Mouse (Mus musculus) right cerebral cortex, adult 18-20 months (tissue): ENCODE results near the gene Dmac1.
"Not testable (repeated sequence)": the region's sequence is repeated elsewhere in the genome, so short reads cannot be mapped to it uniquely, and the experiment has no call there.

Experiments
- DNase-seq: peaks from one replicate; pipeline ENCODE4 v3.0.0; 2022; ENCODE audit warnings: mixed read lengths

Gene Dmac1

DNA sequence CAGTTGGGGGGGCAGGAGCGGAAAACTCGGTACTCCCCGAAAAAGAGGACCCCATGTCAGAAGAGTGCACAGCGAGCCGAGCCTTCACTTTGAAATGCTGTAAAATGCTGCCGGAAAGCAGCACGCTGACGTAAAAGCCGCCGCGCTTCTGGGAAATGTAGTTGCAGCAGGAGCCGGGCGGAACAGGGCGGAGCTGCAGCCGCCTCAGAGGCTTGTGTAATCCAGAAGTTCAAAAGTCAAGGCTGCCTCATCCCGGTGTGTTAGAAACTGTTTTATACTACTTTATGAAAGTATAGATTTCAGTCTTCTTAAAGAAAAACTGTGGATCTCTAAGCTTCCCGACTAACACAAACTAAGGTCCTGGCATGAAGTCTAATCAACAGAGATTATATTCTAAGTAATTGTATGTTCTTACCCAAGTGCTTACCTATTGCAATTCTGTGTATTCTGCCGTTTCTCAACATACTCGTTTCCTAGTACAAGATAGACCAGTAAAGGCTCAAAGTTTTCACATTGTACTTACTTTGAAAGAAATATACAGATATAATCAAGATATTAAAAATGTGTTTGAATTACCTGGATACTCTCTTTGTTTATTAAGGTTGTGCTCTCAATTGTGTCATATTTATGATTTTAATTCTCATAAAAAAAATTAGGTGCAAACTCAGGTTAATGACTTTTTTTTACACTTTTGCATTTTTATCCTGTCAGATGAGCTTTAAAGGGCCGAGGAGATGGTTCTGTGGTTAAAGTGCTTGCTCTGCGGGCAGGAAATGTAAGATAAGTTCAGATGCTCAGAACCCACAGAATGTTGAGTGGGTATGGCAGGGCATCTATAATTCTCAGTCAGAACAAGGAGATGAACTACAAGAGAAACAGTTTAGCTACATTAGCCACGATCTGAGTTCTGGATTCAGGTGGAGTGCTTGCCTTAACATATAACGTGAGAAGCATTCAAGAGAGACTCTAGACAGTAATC is at the start of gene Dmac1:
Gene Dmac1, minus strand, starts transcription at position 109 of the 979 bp plus-strand sequence.
- DNase-seq: peak; percentile 95

DNA sequence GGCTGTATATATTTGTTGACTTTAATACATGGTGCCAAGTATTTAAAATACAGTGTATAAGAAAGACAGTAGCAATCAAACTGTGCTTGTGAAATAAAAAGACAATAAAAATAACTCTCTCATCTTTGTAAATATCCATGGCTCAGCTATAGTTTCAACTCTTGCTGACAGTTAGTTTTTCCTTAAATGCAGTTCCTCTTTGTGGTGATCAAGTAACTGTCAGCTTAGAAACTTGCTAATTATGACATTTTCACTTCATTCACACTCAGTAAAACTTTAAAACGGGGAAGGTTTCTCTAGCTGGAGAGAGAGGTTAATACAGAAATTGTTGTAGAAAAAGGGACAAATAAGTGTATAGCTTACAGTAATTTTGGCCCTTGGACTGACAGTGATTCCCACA is 37.3 kb upstream of the Dmac1 start:
- no peak for DNase-seq

DNA sequence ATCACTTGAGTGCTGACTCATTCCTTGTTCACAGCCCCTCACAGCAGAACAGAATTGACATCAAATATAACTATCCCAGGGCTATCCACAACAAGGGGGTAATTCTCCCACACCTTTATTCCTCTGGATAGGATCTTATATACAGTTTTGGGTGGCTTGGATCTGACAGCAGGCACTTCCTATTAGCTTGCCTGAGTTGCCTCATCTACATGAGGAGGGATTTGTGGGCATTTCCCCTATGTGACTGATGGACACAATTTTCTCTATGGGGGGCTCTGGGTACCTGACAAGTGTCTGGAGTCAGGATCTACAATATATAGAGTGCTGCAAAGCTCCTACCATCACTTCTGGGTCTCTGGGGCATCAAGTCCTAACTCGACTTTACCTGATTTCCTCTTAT is 36.9 kb upstream of the Dmac1 start:
- DNase-seq: no peak

DNA sequence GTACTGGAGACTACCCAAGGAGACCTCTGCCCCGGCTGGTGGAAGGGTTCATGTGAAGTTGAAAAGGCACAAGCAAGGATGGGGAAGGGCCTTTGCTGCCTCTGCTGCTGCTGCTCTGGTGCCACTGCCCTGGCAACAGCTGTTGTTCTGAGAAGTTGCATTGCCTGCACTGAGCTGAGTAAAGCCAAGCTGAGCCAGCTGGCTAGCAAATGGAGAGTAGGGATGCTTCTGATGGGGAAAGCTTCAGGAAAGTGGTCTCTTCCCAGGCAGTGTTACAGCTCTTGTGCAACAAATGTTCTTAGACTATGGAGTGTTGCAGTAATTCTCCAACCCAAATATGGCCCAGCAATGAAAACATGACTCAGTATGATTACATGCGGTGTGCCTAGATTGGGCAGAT is 33.8 kb upstream of the Dmac1 start:
- no peak for DNase-seq

DNA sequence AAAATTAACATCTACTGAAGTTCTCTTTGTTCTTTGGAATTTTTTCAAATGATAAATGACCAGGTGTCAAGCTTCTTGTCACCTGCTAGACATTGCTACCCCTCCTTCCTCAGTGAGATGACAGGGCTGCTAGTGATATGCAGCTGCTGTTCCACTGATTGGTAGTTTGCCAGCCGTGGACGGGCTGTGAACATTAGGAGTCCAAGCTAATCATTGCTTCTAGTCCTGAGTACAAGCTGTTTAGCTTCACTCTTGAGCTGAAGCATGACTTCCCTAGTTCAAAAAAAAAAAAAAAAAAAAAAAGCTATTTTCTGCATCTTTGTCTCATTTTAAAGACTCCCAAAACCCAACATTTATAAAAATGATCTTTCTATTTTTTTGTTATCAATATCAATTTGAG is 33.2 kb upstream of the Dmac1 start:
- DNase-seq: no peak

DNA sequence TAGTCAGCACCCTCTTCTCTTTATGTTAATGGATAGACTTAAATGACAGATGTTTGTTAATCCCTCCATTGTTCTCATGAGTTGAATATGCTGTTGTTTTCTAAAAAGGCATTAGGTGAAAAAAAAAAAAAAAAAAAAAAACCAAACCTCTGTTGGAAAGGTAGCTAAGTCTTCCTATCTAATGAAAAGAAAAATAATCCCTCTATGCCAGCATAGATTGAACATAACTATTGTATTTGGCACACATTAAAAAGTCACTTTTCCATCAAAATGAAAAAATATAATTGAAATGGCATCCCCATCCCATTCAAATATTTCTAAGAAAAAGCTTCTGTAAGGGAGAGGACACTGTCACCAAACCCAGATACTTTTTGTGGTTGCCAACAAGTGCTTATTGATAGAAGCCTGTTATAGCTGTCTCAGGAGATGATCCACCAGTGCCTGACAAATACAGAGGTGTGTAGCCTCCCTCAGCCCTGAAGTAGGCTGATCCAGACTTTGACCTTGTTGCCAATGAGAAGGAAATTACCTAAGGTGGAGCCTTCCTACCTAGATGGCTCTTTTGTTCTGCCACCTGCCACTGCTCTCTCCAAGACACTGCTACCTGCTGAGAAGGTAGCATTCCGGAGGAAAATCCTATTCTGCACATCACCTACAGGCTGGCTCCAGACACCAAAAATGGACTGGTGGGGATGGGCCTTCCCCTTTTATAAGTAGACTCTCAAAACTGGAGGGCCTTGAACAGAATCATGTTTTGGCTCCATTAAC is 22.3 kb upstream of the Dmac1 start:
- DNase-seq: no peak

DNA sequence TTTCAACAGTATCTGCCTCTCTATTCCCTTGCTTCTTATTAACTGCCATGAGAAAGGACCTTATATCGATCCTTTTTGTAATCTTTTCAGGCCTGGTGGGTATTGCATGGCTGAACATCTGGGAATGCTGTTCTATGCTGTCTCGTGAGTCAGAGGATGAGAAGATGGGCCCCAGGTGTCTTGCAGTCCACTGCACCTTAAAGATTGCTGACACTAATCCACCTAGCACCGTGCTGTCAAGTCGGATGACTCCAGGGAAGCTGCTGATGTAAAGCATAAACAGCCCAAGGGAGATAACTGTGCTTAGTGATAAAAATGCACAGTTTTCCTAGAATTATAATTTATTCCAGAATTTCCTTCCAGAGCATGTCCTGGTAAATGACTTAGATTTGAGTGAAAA is 14.2 kb upstream of the Dmac1 start:
- DNase-seq: no peak

DNA sequence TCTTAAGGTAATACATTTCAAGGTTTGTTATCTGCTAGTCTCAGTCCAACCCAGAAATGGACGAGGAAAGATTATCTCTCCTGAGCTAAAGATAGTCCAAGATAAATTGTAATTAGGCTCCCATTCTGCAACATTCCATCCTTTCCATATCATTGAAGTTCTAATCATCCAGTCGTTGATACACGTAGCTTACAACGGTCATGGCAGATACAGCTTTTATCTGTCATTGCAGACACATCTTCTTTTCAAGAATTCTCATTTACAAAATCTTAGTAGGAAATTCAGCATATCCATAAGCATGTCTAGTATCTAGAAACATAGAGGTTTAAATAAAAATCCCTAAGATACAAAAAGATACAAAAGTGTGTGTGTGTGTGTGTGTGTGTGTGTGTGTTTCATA is 13.0 kb upstream of the Dmac1 start:
- no peak for DNase-seq

DNA sequence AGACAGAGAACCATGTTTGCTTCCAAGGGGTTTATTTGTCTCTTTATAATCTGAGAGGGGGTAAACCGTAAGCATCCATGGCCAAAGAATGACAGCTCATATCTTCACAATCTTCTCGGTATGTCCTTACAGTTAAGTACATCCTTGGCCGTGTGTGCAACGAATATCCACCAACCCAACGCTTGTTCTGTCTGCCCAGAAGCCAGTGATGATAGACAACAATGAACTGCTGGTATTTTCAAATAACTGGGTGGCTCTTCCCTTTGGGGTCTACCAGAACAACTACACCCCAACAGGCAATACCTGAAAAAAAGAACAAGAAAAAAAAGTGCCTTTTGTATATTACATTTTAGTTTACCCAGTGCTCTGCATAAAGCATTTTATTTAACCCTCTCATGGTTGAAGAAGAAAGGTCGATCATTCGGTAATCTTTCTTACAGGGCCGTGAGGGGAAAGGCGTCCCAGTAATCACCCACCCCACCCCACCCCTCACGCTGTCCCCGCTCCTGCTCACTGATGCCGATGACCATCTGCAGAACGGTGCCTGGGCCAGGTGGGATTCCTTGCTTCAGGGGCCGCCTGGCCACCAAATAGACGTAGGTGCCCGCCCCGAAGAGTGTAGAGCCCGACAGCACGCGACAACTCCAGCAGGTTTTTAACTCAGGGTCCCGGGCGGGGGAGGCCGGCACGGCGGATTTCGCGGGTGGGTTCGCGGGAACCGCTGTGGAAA is 473 bp downstream of the Dmac1 start:
- no peak for DNase-seq

DNA sequence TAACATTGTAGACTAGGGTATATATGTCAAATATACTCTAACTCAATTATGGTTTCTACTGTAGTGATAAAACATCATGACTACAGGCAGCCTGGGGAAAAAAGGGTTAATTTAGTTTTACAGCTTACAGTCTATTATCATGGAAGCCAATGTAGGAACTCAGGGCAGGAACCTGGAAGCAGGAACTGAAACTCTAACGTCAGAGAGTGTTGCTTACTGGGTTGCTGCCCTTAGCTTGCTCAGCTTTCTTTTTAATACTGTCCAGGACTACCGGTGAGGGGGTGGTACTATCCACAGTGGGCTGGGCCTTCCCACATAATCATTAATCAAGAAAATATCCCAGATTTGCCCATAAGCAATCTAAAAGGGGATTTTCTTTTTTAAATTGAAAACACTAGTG is 2.4 kb downstream of the Dmac1 start:
- DNase-seq: no peak

DNA sequence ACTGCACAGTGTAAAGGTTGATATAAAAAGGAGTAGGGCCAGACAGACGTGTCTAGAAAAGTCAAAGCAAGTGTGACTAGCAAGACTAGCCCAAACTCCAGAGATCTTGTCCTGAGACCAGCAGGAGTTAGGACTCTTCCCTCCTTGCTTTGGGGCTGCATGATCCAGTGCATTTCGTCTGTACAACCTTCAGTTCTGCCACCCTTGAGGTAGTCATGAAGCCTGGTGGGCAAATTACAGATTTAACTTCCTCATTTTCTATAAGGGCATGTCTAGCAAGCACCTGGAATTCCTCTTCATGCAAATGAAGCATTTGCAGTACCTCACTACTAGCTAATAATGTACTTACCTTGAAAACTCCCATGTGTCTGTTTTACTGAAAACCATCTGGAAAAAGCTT is 10.2 kb downstream of the Dmac1 start:
- DNase-seq: no peak

DNA sequence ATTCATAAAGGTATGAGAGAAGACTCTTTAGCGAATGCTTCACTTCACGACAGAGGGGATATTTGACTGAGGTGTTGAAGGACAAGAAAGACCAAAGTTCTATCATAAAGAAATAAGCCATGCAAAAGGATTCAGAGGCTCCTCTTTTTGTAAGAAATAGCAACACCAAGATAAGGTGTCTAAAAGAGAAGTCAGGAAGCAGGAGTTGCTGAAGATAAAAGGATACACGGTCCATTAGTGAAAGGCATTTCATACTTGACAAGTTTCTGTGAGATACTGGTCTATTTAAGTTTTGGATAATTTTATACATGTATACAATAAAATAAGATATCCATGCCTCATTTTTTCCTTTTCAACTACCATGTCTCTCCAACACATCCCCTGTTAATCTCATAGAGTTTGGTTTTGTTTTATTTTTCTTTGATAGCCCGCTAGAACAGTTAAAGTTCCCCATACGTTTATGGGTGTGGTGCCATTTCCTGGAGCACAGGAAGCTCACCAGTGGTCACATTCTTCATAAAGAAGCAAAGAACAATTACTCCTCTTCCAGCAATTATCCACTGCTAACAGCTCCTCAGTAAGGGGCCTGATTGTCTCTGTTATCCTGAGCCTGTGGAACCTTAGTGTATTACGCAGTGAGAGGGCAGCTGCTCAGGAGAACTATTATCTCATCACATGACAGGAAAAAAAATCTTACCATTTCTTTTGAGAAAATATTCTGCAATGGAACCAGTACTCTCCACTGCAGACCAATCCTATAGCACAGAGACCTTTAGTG is 11.1 kb downstream of the Dmac1 start:
- DNase-seq: no peak

DNA sequence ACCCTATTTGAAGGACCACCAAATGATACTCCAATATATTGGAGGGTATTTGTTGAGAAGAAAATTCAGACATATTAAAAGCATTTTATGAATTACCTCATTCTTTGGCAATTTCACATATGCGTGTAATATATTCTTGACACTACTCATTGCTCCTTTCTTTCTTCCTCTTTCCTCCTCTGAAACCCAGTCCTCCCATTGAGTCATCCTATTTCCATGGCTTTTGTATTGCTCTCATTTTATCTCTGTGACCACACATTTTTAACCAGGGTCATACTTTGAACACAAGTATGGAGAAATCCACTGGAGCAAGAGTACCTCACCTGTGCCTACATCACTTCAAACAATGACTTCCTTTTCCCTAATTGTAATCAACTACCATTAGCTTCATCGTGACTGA is 13.9 kb downstream of the Dmac1 start:
- DNase-seq: no peak

DNA sequence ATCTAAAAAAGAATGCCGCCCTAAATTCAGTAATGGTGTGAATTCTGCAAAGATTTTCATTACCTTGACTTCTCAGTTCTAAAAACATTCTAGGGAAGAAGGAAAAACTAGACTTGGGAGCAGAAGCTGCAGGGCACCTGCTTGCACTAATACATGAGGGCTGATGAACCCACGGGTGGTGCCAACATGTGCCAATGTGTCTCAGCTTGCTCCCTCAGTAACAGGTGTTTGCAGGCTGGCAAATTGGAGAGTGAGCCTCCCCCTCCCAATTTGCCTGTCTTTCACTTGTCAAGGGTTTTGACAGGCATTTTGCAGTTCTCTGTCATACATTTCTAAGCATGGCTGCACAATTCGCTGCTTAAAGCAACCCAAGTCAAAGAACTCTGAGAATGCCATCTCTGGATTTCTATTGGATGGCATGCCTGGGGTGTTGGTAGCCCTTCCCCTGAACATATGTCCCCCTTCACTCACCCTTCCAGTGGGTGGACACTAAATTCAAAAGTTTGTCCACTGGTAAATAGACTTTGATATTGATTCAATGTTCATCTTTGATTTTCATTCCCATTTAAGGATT is 14.5 kb downstream of the Dmac1 start:
- no peak for DNase-seq

DNA sequence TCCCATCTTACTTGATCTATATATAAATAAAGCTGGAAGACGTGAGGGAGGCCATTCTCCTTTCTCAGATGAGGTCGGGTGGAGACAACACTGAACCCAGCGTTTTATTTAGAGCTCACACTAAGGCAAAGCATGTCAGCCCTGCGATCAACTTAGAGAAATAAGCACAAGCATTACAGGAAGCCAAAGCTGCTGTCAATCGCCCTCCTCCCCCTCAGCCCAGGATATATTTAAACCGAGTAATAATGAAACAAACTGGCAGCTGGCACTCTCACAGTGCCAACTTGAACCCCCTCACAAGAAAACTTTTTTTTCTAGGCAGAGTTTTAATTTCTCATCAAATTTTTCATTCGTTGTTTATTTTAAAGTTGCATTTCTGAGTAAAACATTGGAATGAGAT is 15.7 kb downstream of the Dmac1 start:
- peak; percentile 28 for DNase-seq

DNA sequence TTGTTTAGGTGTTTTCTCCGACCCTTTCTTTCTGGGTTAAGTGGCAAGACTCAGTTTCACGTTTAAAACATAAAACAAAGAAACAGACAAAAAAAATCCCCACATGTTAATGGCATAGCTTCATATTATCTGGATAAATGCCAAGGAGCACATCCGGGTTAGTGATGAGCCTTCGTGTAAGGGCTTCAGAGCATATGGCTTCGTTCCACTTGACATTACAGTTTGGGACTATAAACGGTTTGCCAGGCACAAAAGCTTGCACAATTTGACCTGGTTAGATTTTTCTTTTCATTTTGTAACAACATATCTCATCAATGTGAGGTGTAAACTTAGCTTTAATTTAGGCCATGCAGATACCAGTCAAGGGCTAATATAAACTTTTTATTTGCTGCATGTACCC is 17.9 kb downstream of the Dmac1 start:
- no peak for DNase-seq

DNA sequence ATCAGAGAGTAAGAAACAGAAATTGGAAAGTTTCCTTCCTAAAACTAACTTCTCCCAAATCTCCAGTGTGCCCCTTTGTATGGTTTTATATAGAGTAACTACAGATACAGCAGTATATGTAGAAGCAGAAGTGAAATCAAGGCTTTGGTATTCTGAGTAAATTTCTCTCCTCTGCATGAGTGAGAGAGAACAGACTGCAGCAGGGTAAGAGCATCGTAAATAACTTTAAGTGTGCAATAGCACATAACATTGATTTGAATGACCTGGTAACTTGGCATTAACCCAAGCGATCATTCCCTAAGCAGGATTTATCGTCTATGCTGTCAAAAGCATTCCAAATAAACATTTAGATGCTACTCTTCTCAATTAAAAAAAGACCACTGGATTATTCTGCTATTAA is 18.7 kb downstream of the Dmac1 start:
- no peak for DNase-seq

DNA sequence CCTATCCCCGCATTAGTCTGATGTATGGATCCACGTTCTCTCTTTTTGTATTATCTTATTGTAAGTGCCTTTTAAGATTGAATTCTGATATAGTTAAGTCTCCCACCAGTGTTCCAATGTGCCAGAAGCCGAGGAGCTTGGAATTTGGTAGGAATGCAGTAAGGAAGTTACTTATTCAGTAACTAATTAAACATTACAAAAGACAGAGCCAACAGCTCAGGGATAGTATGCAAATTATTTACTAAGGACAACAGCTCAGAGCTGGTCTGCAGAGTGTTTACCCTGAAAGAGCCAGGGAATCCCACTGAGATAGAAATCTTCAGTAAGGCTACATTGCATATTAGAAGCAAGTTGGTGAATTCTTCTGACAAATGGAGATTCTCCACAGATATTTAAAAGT is 43.5 kb downstream of the Dmac1 start:
- not testable (repeated sequence) for DNase-seq
